Mouse (Mus musculus) myocyte (in vitro differentiated cells): Measurements from ENCODE around the gene Cacna1g. TPM values are rescaled to one million over a fixed set of nuclear protein-coding genes. Genes with fewer than 3 reads are reported as not detected.

Source experiments
- H3K27me3 ChIP-seq: one replicate; pipeline ENCODE4 v1.6.1; 2011; ENCODE audit not compliant: control insufficient read depth, insufficient read depth, insufficient read length
- H3K36me3 ChIP-seq: one replicate; pipeline ENCODE4 v1.6.1; 2011; ENCODE audit not compliant: control insufficient read depth, insufficient read depth
- H3K4me2 ChIP-seq: one replicate; pipeline ENCODE4 v1.6.1; 2011; ENCODE audit warnings: low read depth, control low read depth
- H3K4me3 ChIP-seq: one replicate; pipeline ENCODE4 v1.5.1; 2011; ENCODE audit warnings: mild to moderate bottlenecking, control low read depth, moderate library complexity
- H3K79me2 ChIP-seq: one replicate; pipeline ENCODE4 v1.6.1; 2011; ENCODE audit not compliant: control insufficient read depth, insufficient read depth
- H3ac ChIP-seq: one replicate; pipeline ENCODE4 v1.6.1; 2011; ENCODE audit not compliant: control insufficient read depth, insufficient read length
- CEBPB ChIP-seq: IDR thresholded peaks from 2 replicates; pipeline ENCODE4 v1.6.1; 2011; ENCODE audit warnings: mild to moderate bottlenecking, moderate library complexity; ENCODE audit not compliant: poor library complexity, insufficient read depth, severe bottlenecking
- E2F4 ChIP-seq: IDR thresholded peaks from one replicate; pipeline ENCODE4 v1.6.1; 2011; ENCODE audit warnings: mild to moderate bottlenecking, control low read depth, moderate library complexity; ENCODE audit not compliant: insufficient read depth
- MAX ChIP-seq: IDR thresholded peaks from one replicate; pipeline ENCODE4 v1.6.1; 2011; ENCODE audit warnings: low read depth, mild to moderate bottlenecking, control low read depth
- MYOD1 ChIP-seq, 3 experiments: IDR thresholded peaks; one replicate each; pipeline ENCODE4 v1.6.1; 2011; ENCODE audit warnings: control low read depth in 2 of 3, low read depth in 2 of 3, mild to moderate bottlenecking in 2 of 3, moderate library complexity in 1 of 3; ENCODE audit not compliant: insufficient read length in 2 of 3, control insufficient read depth in 1 of 3
- MYOG ChIP-seq, 3 experiments: IDR thresholded peaks; one replicate each; pipeline ENCODE4 v1.6.1; 2011; ENCODE audit warnings: control low read depth in 2 of 3, low read depth in 2 of 3, mild to moderate bottlenecking in 2 of 3; ENCODE audit not compliant: insufficient read length in 2 of 3, control insufficient read depth in 1 of 3, insufficient read depth in 1 of 3
- POLR2A ChIP-seq: IDR thresholded peaks from one replicate; pipeline ENCODE4 v1.6.1; 2011; ENCODE audit warnings: low read depth, mild to moderate bottlenecking, control low read depth, moderate library complexity; ENCODE audit not compliant: insufficient read length
- POLR2AphosphoS2 ChIP-seq: IDR thresholded peaks from one replicate; pipeline ENCODE4 v1.6.1; 2011; ENCODE audit warnings: low read depth, control low read depth; ENCODE audit not compliant: insufficient read length
- REST ChIP-seq: IDR thresholded peaks from one replicate; pipeline ENCODE4 v1.6.1; 2011; ENCODE audit warnings: mild to moderate bottlenecking, control low read depth, moderate library complexity; ENCODE audit not compliant: insufficient read depth, insufficient read length
- SRF ChIP-seq: IDR thresholded peaks from one replicate; pipeline ENCODE4 v1.6.1; 2011; ENCODE audit warnings: low read depth; ENCODE audit not compliant: control insufficient read depth, insufficient read length
- TCF12 ChIP-seq: IDR thresholded peaks from one replicate; pipeline ENCODE4 v1.6.1; 2011; ENCODE audit warnings: mild to moderate bottlenecking, control low read depth; ENCODE audit not compliant: poor library complexity, insufficient read depth, severe bottlenecking
- TCF3 ChIP-seq: IDR thresholded peaks from one replicate; pipeline ENCODE4 v1.6.1; 2011; ENCODE audit warnings: low read depth, control low read depth; ENCODE audit not compliant: insufficient read length
- USF1 ChIP-seq: IDR thresholded peaks from one replicate; pipeline ENCODE4 v1.6.1; 2011; ENCODE audit warnings: low read depth, mild to moderate bottlenecking, control low read depth, moderate library complexity
- polyA plus RNA-seq: library from polyadenylated mRNA; unstranded; fragments of >200 nt; fragmentation: generic; extraction: Trizol; gene quantifications from one replicate; pipeline ENCODE4 v1.2.1, GENCODE M21; 2012; ENCODE audit warnings: missing spikeins

The Cacna1g gene
- polyA plus RNA-seq, 1 experiment = 0.05 TPM

DNA sequence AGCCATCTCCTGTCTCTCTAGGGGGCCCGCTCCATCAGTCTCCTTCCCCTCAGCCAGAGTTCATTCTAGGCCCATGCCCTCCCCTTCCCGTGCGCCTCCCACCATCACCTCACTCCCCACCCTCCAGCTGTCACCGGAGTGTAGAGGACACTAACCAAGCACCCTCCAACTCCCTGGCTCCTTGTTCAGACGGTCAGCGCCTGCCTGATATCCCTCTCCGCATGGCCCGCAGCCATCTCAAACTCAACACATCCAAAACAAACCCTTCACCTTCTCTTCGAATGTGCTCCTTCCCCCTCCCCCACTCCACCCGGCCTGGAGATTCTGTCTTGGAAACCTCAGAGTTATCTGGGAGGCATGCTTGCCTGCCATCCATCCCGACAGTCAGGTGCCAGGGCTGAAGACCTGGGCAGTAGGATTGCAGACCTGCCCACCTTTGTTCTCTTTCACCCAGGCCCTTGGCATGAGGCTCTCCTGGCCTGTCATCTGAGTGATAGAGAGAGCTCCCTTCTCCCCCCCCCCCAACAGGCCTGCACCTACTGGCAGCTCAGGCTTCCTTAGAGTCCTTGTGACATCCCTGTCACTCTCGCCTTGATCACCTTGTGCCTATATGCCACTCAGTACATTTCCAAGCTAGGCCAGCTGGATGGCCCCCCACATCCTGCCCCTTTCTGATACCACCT lies 22.8 kb downstream of the Cacna1g start:
- H3ac ChIP-seq = no peak overlapping the region
- H3K79me2 ChIP-seq = no peaks in the 10 kb centered on the region
- no peaks in the 10 kb centered on the region for H3K36me3 ChIP-seq
- H3K4me3 ChIP-seq = no peak overlapping the region
- no peak overlapping the region for H3K4me2 ChIP-seq
- TF ChIP-seq USF1 (no peak), CEBPB (no peak), MYOD1 (IDR thresholded peaks at IDR 0.05; ENCODE audit: control insufficient read depth in 1 of 3, insufficient read length in 2 of 3, low read depth in 2 of 3) (no peak), SRF (no peak), POLR2AphosphoS2 (no peak), TCF3 (no peak), REST (no peak), MAX (no peak), MYOG (IDR thresholded peaks at IDR 0.05; ENCODE audit: control insufficient read depth in 1 of 3, insufficient read depth in 1 of 3, insufficient read length in 2 of 3, low read depth in 2 of 3) (no peak), TCF12 (no peak), E2F4 (no peak), POLR2A (no peak)
- H3K27me3 ChIP-seq = peaks cover 59% of the 10 kb centered on the region

GRCm38 (mm10) chr11:94449886-94450285 lies 24.1 kb downstream of the Cacna1g start:
- Histone ChIP-seq H3ac (no peak overlapping the region), H3K36me3 (no peaks in the 10 kb centered on the region), H3K4me2 (no peak overlapping the region), H3K4me3 (no peak overlapping the region), H3K27me3 (peaks cover 55% of the 10 kb centered on the region), H3K79me2 (no peaks in the 10 kb centered on the region)
- no peak for TF ChIP-seq USF1
- no peak for TF ChIP-seq TCF3
- no peak for TF ChIP-seq MYOG (IDR thresholded peaks at IDR 0.05; ENCODE audit: control insufficient read depth in 1 of 3, insufficient read depth in 1 of 3, insufficient read length in 2 of 3, low read depth in 2 of 3)
- TF ChIP-seq SRF = no peak
- no peak for TF ChIP-seq POLR2AphosphoS2
- TF ChIP-seq MYOD1 (IDR thresholded peaks at IDR 0.05; ENCODE audit: control insufficient read depth in 1 of 3, insufficient read length in 2 of 3, low read depth in 2 of 3) = no peak
- no peak for TF ChIP-seq CEBPB
- no peak for TF ChIP-seq MAX
- no peak for TF ChIP-seq POLR2A
- no peak for TF ChIP-seq TCF12
- TF ChIP-seq REST = no peak
- TF ChIP-seq E2F4 = no peak

DNA sequence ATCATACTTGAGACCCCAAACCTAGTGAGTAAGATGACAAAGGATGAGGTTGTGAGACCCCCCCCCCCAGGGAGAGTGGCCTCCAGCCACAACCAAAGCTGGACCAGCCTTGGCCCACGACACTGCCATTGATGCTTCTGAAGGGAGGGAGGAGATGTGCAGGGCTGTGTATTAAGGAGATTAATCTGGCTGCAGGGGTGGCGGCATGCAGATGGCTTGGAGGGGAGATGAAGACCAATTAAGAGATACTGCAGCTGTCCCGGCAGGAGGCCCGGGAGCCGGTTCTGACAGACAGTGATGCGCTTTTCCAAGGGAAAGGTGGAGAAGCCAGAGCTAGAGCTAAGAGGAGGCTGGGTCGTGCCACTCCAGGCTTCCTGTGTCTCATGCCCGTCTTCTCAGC lies 24.8 kb downstream of the Cacna1g start:
- no peak overlapping the region for H3K4me2 ChIP-seq
- TF ChIP-seq POLR2AphosphoS2 (no peak), TCF12 (no peak), SRF (no peak), POLR2A (no peak)
- H3K4me3 ChIP-seq = no peak overlapping the region
- no peak overlapping the region for H3ac ChIP-seq
- no peaks in the 10 kb centered on the region for H3K36me3 ChIP-seq
- H3K27me3 ChIP-seq = peaks cover 55% of the 10 kb centered on the region
- no peaks in the 10 kb centered on the region for H3K79me2 ChIP-seq

DNA sequence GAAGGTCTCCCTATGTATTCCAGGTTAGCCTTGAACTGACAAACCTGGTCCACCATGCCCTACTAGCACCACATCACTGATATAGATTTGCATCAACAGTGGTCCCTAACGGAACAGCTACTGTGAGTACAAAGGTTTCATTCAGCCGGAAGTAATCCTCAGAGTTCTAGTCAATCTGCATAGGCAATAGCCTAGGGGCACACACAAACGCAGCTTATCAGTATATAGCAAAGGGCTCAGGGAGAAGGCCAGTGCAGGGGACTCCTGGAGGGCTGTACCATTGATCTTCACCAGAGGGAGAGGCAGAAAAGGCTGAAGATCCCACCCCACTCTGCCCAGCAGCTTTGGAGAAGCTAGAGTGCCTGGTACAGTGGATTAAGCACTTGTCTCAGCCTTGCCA lies 27.0 kb downstream of the Cacna1g start:
- Histone ChIP-seq H3K36me3 (no peaks in the 10 kb centered on the region), H3K4me3 (no peak overlapping the region), H3ac (no peak overlapping the region), H3K4me2 (no peak overlapping the region), H3K79me2 (no peaks in the 10 kb centered on the region), H3K27me3 (peaks cover 75% of the 10 kb centered on the region)
- TF ChIP-seq TCF12 (no peak), POLR2A (no peak), MYOG (IDR thresholded peaks at IDR 0.05; ENCODE audit: control insufficient read depth in 1 of 3, insufficient read depth in 1 of 3, insufficient read length in 2 of 3, low read depth in 2 of 3) (no peak), MAX (no peak), E2F4 (no peak), USF1 (no peak), CEBPB (no peak), SRF (no peak), TCF3 (no peak), POLR2AphosphoS2 (no peak), MYOD1 (IDR thresholded peaks at IDR 0.05; ENCODE audit: control insufficient read depth in 1 of 3, insufficient read length in 2 of 3, low read depth in 2 of 3) (no peak), REST (no peak)

DNA sequence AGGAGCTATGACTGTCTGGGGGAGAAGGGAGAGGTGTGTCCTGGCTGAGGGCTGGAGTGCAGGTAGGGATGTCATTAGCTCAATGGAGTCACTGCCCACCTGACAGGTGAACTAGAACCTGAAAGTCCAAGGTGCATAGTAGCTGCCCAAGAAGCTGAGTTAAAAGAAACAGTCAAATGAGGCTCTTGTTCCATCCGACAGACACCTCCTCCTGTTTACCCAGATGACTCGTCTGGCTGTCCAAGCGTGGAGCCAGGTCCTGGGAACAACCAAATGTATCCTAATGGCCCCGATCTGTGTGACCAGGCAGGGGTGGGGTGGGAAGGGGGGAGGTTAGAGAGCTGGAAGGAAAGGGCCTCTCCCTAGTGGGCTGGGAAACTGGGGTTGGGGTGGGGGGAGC lies 28.7 kb downstream of the Cacna1g start:
- Histone ChIP-seq H3K27me3 (peaks cover 74% of the 10 kb centered on the region), H3K36me3 (no peaks in the 10 kb centered on the region), H3ac (no peak overlapping the region), H3K4me3 (no peak overlapping the region), H3K4me2 (no peak overlapping the region), H3K79me2 (no peaks in the 10 kb centered on the region)
- no peak for TF ChIP-seq POLR2A
- no peak for TF ChIP-seq USF1
- TF ChIP-seq SRF = no peak
- no peak for TF ChIP-seq MYOG (IDR thresholded peaks at IDR 0.05; ENCODE audit: control insufficient read depth in 1 of 3, insufficient read depth in 1 of 3, insufficient read length in 2 of 3, low read depth in 2 of 3)
- TF ChIP-seq TCF12 = no peak
- no peak for TF ChIP-seq E2F4
- no peak for TF ChIP-seq MAX
- TF ChIP-seq TCF3 = no peak
- TF ChIP-seq POLR2AphosphoS2 = no peak
- no peak for TF ChIP-seq REST
- no peak for TF ChIP-seq MYOD1 (IDR thresholded peaks at IDR 0.05; ENCODE audit: control insufficient read depth in 1 of 3, insufficient read length in 2 of 3, low read depth in 2 of 3)
- no peak for TF ChIP-seq CEBPB
